Mouse (Mus musculus) thymus, adult 2 months (tissue): ENCODE data around the gene Ppp1r14a. TPM values are rescaled to one million over a fixed set of nuclear protein-coding genes. Genes with fewer than 3 reads are reported as not detected.

ENCODE experiments used
- DNase-seq: peaks from one replicate; pipeline ENCODE4 v3.0.0; 2021
- H3K27ac ChIP-seq: fragments of 200-500 bp; 2 replicates; pipeline ENCODE4 v1.5.1; 2012; ENCODE audit warnings: low read length, control low read depth; ENCODE audit not compliant: control insufficient read depth, insufficient read depth
- H3K27me3 ChIP-seq: fragments of 200-500 bp; 2 replicates; pipeline ENCODE4 v1.6.1; 2012; ENCODE audit warnings: mild to moderate bottlenecking, low read length, moderate library complexity, mixed read lengths; ENCODE audit not compliant: control insufficient read depth, insufficient read depth
- H3K36me3 ChIP-seq: fragments of 200-500 bp; 2 replicates; pipeline ENCODE4 v1.6.1; 2012; ENCODE audit warnings: mild to moderate bottlenecking, low read length, moderate library complexity; ENCODE audit not compliant: control insufficient read depth, insufficient read depth
- H3K4me1 ChIP-seq: fragments of 200-500 bp; replicated peaks from 2 replicates; pipeline ENCODE4 v1.6.1; 2012; ENCODE audit warnings: low read length; ENCODE audit not compliant: control insufficient read depth, insufficient read depth
- H3K4me3 ChIP-seq: fragments of 200-500 bp; 2 replicates; pipeline ENCODE4 v1.5.1; 2012; ENCODE audit warnings: mild to moderate bottlenecking, low read length, control low read depth, moderate library complexity; ENCODE audit not compliant: control insufficient read depth, insufficient read depth
- CTCF ChIP-seq: fragments of 200-500 bp; IDR thresholded peaks from 2 replicates; pipeline ENCODE4 v1.5.1; 2012; ENCODE audit warnings: mild to moderate bottlenecking, control low read depth, low read length, moderate library complexity, borderline replicate concordance; ENCODE audit not compliant: control insufficient read depth, poor library complexity, insufficient read depth; ENCODE audit errors: extremely low read depth
- POLR2A ChIP-seq: fragments of 200-500 bp; IDR thresholded peaks from 2 replicates; pipeline ENCODE4 v1.6.1; 2012; ENCODE audit warnings: mild to moderate bottlenecking, low read length, control low read depth, moderate library complexity; ENCODE audit not compliant: control insufficient read depth, poor library complexity, insufficient read depth; ENCODE audit errors: extremely low read depth
- WGBS: fragments of 180-500 bp; shearing (Covaris S2); methylation state at CpG from one replicate; pipeline ENCODE4 v1.1.7; 2018; 5-methylcytosine and 5-hydroxymethylcytosine counted together
- polyA plus RNA-seq: library from polyadenylated mRNA; depleted of rRNA; stranded (reverse); fragments of >200 nt; gene quantifications from 2 replicates; pipeline ENCODE4 v1.2.3, GENCODE M21; 2012; rRNA removed

Ppp1r14a gene
- polyA plus RNA-seq, 1 experiment, result 5.8 TPM

DNA sequence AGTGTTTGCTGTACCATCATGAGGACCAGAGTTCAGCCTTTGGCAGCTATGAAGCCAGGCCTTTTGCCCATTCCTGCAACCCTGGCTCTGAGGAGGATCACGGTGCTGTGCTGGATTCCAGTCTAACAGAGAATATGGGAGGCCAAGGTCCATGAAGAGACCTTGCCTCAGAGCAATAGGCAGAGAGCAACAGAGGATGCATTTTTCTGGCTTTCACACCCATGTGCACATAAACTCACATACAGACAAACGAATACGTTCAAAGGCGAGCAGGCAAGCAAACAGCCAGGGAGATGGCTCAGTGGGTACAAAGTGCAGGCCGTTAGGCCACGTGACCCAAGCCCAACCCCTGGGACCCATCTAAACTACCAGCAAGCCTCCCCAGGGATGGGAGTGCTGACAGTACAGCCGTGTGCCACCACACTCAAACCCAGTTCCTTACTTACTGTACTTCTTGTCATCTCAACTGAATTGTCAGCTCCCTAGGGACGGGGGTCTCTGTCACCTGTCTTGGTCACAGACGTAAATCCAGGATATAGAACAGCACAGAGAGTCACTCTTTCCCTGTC is 49.3 kb downstream of the Ppp1r14a start:
- H3K36me3 ChIP-seq, result no peaks in the 10 kb centered on the region
- H3K27me3 ChIP-seq, result no peaks in the 10 kb centered on the region
- TF ChIP-seq POLR2A (no peak), CTCF (no peak)
- 97% methylated on average over 9 of the region's 9 CpGs for WGBS
- no peaks in the 10 kb centered on the region for H3K4me1 ChIP-seq
- no peak for DNase-seq
- no peak overlapping the region for H3K4me3 ChIP-seq
- no peak overlapping the region for H3K27ac ChIP-seq

- H3K36me3 ChIP-seq, result no peaks in the 10 kb centered on the region
- no peaks in the 10 kb centered on the region for H3K4me1 ChIP-seq
- H3K4me3 ChIP-seq, result no peak overlapping the region
- 89% methylated on average over 14 of the region's 14 CpGs for WGBS
- no peak for DNase-seq
- no peaks in the 10 kb centered on the region for H3K27me3 ChIP-seq
- TF ChIP-seq POLR2A (no peak), CTCF (no peak)
- no peak overlapping the region for H3K27ac ChIP-seq
These were observed 50.0 kb downstream of the Ppp1r14a start for GRCm38 (mm10) chr7:29338984-29339679.

GRCm38 (mm10) chr7:29340247-29340646 is 51.1 kb downstream of the Ppp1r14a start:
- no peaks in the 10 kb centered on the region for H3K27me3 ChIP-seq

DNA sequence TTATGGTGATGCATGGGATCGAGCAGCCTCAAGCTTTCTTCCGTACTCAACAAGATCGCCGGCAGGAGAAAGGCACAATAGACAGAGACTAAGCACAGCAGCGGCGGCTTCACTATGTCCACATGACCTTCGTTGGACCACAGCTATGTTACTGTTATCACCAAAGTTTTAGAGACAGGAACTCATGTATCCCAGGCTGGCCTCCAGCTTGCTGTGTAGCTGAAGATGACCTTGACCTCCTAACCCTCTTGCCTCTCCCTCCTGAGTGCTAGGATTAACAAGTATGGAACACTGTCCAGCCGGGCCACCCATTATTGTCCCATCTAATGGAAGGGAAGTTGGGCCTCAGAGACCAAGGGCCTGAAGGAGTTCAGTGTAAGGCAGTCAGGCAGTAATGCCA is 51.7 kb downstream of the Ppp1r14a start:
- DNase-seq, result no peak
- no peak overlapping the region for H3K4me3 ChIP-seq
- 97% methylated on average over 8 of the region's 8 CpGs for WGBS
- TF ChIP-seq POLR2A, result no peak
- TF ChIP-seq CTCF, result no peak
- no peaks in the 10 kb centered on the region for H3K27me3 ChIP-seq
- no peaks in the 10 kb centered on the region for H3K36me3 ChIP-seq
- H3K4me1 ChIP-seq, result no peaks in the 10 kb centered on the region
- no peak overlapping the region for H3K27ac ChIP-seq

More at GRCm38 (mm10) chr7:29340247-29340646, 51.1 kb downstream of the Ppp1r14a start:
- H3K36me3 ChIP-seq, result no peaks in the 10 kb centered on the region
- no peak overlapping the region for H3K4me3 ChIP-seq
- no peak overlapping the region for H3K27ac ChIP-seq
- no peak for DNase-seq
- no peaks in the 10 kb centered on the region for H3K4me1 ChIP-seq
- TF ChIP-seq POLR2A (no peak), CTCF (no peak)
- WGBS, result 98% methylated on average over 9 of the region's 9 CpGs

GRCm38 (mm10) chr7:29341722-29342121 is 52.6 kb downstream of the Ppp1r14a start:
- H3K27ac ChIP-seq, result no peak overlapping the region
- TF ChIP-seq CTCF (no peak), POLR2A (no peak)
- no peak overlapping the region for H3K4me3 ChIP-seq
- 90% methylated on average over 12 of the region's 12 CpGs for WGBS
- DNase-seq, result no peak
- H3K27me3 ChIP-seq, result no peaks in the 10 kb centered on the region
- H3K36me3 ChIP-seq, result no peaks in the 10 kb centered on the region
- H3K4me1 ChIP-seq, result no peaks in the 10 kb centered on the region

- TF ChIP-seq POLR2A, result no peak
- no peaks in the 10 kb centered on the region for H3K4me1 ChIP-seq
- no peaks in the 10 kb centered on the region for H3K27me3 ChIP-seq
- H3K4me3 ChIP-seq, result no peak overlapping the region
- H3K27ac ChIP-seq, result no peak overlapping the region
- no peaks in the 10 kb centered on the region for H3K36me3 ChIP-seq
- no peak for DNase-seq
- 87% methylated on average over 8 of the region's 8 CpGs for WGBS
These were observed 53.5 kb downstream of the Ppp1r14a start for GRCm38 (mm10) chr7:29342489-29343092.

Other genes with a start within 250 kb of the Ppp1r14a start
- gene Ryr1, start 164.1 kb upstream of the Ppp1r14a start, polyA plus RNA-seq, result 0.19 and 0.24 TPM in 2 replicates
- gene Rasgrp4, start 154.5 kb upstream of the Ppp1r14a start, polyA plus RNA-seq, result 44.9 and 54.5 TPM in 2 replicates
- 88.8 and 92.3 TPM in 2 replicates for gene Fam98c, start 133.1 kb upstream of the Ppp1r14a start, polyA plus RNA-seq
- gene Ggn, start 119.1 kb upstream of the Ppp1r14a start, polyA plus RNA-seq, result 0.53 and 0.66 TPM in 2 replicates
- gene Spred3, start 118.9 kb upstream of the Ppp1r14a start, polyA plus RNA-seq, result 2.2 and 2.7 TPM in 2 replicates
- 254 and 284 TPM in 2 replicates for gene Psmd8, start 108.6 kb upstream of the Ppp1r14a start, polyA plus RNA-seq
- 1.7 and 2.5 TPM in 2 replicates for gene Catsperg1, start 75.3 kb upstream of the Ppp1r14a start, polyA plus RNA-seq
- 34.7 and 37.5 TPM in 2 replicates for gene Kcnk6, start 56.8 kb upstream of the Ppp1r14a start, polyA plus RNA-seq
- gene Yif1b, start 51.0 kb upstream of the Ppp1r14a start, polyA plus RNA-seq, result 143 and 146 TPM in 2 replicates
- 3.6 and 3.7 TPM in 2 replicates for gene 2200002D01Rik, start 40.8 kb upstream of the Ppp1r14a start, polyA plus RNA-seq
- gene Spint2, start 7.4 kb upstream of the Ppp1r14a start, polyA plus RNA-seq, result 426 and 460 TPM in 2 replicates
- gene Dpf1, start 14.6 kb downstream of the Ppp1r14a start, polyA plus RNA-seq, result 1.6 and 1.8 TPM in 2 replicates
- 93.0 and 111 TPM in 2 replicates for gene Sipa1l3, start 229.3 kb downstream of the Ppp1r14a start, polyA plus RNA-seq